Mouse (Mus musculus): ENCODE measurements around the gene Dis3l2.

GRCm38 (mm10) chr1:87011718-87012117 is 308.1 kb downstream of the Dis3l2 start:
- TF ChIP-seq CTCF (IDR thresholded peaks at IDR 0.05; ENCODE audit: control insufficient read depth, insufficient read depth, insufficient read length) = no peak
- TF ChIP-seq USF1 (IDR thresholded peaks at IDR 0.05; ENCODE audit: low read depth) = no peak
- TF ChIP-seq MAX (IDR thresholded peaks at IDR 0.05) = no peak
- TF ChIP-seq MYOD1 (IDR thresholded peaks at IDR 0.05; ENCODE audit: control insufficient read depth, insufficient read length, low read depth) = no peak
- TF ChIP-seq MYOG (IDR thresholded peaks at IDR 0.05; ENCODE audit: control insufficient read depth, extremely low read depth, insufficient read length) = no peak
